ENCODE assay signal across 8 mouse cellular contexts in the genomic region with DNA sequence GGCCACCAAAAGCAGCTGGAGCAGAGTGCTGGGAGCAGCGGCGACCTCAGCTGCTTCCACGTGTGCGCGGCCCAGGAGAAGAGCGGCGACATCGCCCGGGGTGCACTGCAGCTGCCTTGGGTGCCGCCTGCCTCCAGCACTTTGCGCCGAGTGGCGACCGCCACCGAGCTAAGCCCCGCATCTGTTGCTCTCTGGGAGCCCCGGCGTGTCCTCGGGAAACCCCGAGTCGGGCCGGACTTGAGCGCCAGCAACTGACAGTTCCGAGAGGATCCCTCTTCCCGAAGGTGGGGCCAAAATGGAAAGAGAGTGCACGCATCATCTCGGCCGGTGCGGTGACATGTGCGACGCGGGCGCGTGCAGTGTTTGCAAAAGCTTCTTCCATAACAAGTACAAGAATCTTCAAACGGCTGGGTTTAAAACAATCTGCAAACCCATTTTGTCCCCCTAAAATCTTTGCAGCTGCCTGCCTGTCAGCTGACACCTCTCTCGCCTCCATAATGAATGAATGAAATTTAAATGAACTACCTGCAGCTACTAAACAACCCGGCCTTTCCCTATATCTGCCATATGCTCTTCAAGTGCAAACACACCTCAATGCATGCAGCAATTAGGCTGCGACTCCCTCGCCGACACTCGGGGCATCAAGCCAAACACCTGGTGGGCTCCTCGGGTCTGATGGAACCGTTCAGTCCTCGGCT. TPM values are rescaled to one million over a fixed set of nuclear protein-coding genes. Genes with fewer than 3 reads are reported as not detected.
A peak's percentile ranks its signal among the peaks of the same experiment; 100 is the strongest.
DNase-seq lines count a peak whose midpoint lies in the region; ATAC-seq and TF ChIP-seq lines count a peak whose summit lies in the region.

No protein-coding gene starts in this region.

- ATAC-seq in kidney, embryonic 16.5 days (ENCODE audit: low FRiP score, low TSS enrichment) = peak; percentile 33; the same call in 1 of the 2 replicates
- peak; percentile 46 for ATAC-seq in lung, postnatal 0 days

- H3K27me3 ChIP-seq in kidney, embryonic 16.5 days (ENCODE audit: insufficient read depth, low read length) = peaks cover 21% of the 10 kb centered on the region
- H3K27me3 ChIP-seq in lung, postnatal 0 days (replicated peaks; ENCODE audit: insufficient read depth, low read length) = peaks cover 12% of the 10 kb centered on the region

- H3K9ac ChIP-seq in kidney, embryonic 16.5 days (replicated peaks; ENCODE audit: low read length) = peak overlapping the region; percentile 82
- H3K9ac ChIP-seq in lung, postnatal 0 days (replicated peaks; ENCODE audit: low read depth) = no peak overlapping the region

- H3K27ac ChIP-seq in kidney, embryonic 16.5 days (ENCODE audit: low read length) = no peak overlapping the region
- H3K27ac ChIP-seq in lung, postnatal 0 days (ENCODE audit: low read length) = no peak overlapping the region

- no peaks in the 10 kb centered on the region for H3K9me3 ChIP-seq in kidney, embryonic 16.5 days (ENCODE audit: low read length)
- H3K9me3 ChIP-seq in lung, postnatal 0 days (ENCODE audit: low read length) = no peaks in the 10 kb centered on the region

- peak; percentile 11 for DNase-seq in urinary bladder, postnatal 25 days (ENCODE audit: low spot score)
- no peak for DNase-seq in urinary bladder, adult 2 months (ENCODE audit: low spot score)
- peak; percentile 11 for DNase-seq in cerebellum, adult 9-11 months
- DNase-seq in frontal cortex, postnatal 36 days (ENCODE audit: low spot score in 2 of 2) = peak; percentile 26 to 33
- no peak for DNase-seq in lung, postnatal 0 days (ENCODE audit: low spot score)
- peak; percentile 58 for DNase-seq in retina, embryonic 14.5 days (ENCODE audit: low spot score)
- DNase-seq in thymus, postnatal 36 days = peak; percentile 71 to 76

- TF ChIP-seq EP300 in lung, postnatal 0 days (IDR thresholded peaks at IDR 0.05) = no peak

- no peak for TF ChIP-seq CTCF in lung, postnatal 0 days (IDR thresholded peaks at IDR 0.05)

- H3K4me2 ChIP-seq in kidney, embryonic 16.5 days (replicated peaks; ENCODE audit: low read depth, low read length) = peak overlapping the region; percentile 100
- H3K4me2 ChIP-seq in lung, postnatal 0 days (replicated peaks; ENCODE audit: low read depth, low read length) = peak overlapping the region; percentile 98

- H3K36me3 ChIP-seq in kidney, embryonic 16.5 days (ENCODE audit: insufficient read depth, low read length) = no peaks in the 10 kb centered on the region
- H3K36me3 ChIP-seq in lung, postnatal 0 days (ENCODE audit: insufficient read depth, low read length) = no peaks in the 10 kb centered on the region

- peaks cover 14% of the 10 kb centered on the region for H3K4me1 ChIP-seq in kidney, embryonic 16.5 days (ENCODE audit: insufficient read depth, low read length)
- peaks cover 3% of the 10 kb centered on the region; the same call in 1 of the 2 replicates for H3K4me1 ChIP-seq in lung, postnatal 0 days (ENCODE audit: insufficient read depth, low read depth, low read length)

- H3K4me3 ChIP-seq in kidney, embryonic 16.5 days (ENCODE audit: low read length) = peak overlapping the region; percentile 75
- peak overlapping the region; percentile 55 for H3K4me3 ChIP-seq in lung, postnatal 0 days (ENCODE audit: low read depth, low read length)

- under 1% methylated on average over 44 of the region's 44 CpGs for WGBS in kidney, embryonic 16.5 days
- under 1% methylated on average over 44 of the region's 44 CpGs for whole genome bisulfite sequencing in lung, postnatal 0 days

RNA-seq across cellular contexts. Expression of a gene that starts 0.9 kb away (rescaled TPM):
- polyA plus RNA-seq in urinary bladder, adult 2 months (2012; rRNA removed) = 0.27 and 0.30 TPM in 2 replicates
- 4.0 and 5.7 TPM in 2 replicates for polyA plus RNA-seq in kidney, embryonic 16.5 days (2015; fragmentation: Nextera tagmentation; extraction: Ambion mirVana)
- polyA plus RNA-seq in lung, postnatal 0 days (2015; fragmentation: Nextera tagmentation; extraction: Ambion mirVana) = 5.2 and 5.5 TPM in 2 replicates

Comparison
In these comparisons a context has a peak if more than half of its experiments do, and no peak if none do; other contexts are left out.
1. DNase-seq: peak in urinary bladder, postnatal 25 days (single experiment), cerebellum, adult 9-11 months (single experiment), frontal cortex, postnatal 36 days (2 of 2), retina, embryonic 14.5 days (single experiment) and thymus, postnatal 36 days (2 of 2); none in urinary bladder, adult 2 months (single experiment) and lung, postnatal 0 days (single experiment).